Mouse (Mus musculus) adipocyte (in vitro differentiated cells): Measurements from ENCODE around the gene Abhd17a.
A peak's percentile ranks its signal among the peaks of the same experiment; 100 is the strongest.

ENCODE experiments used
- DNase-seq: peaks from one replicate; pipeline ENCODE4 v3.0.0-alpha.2; 2016; ENCODE audit warnings: low spot score

Abhd17a gene

DNA sequence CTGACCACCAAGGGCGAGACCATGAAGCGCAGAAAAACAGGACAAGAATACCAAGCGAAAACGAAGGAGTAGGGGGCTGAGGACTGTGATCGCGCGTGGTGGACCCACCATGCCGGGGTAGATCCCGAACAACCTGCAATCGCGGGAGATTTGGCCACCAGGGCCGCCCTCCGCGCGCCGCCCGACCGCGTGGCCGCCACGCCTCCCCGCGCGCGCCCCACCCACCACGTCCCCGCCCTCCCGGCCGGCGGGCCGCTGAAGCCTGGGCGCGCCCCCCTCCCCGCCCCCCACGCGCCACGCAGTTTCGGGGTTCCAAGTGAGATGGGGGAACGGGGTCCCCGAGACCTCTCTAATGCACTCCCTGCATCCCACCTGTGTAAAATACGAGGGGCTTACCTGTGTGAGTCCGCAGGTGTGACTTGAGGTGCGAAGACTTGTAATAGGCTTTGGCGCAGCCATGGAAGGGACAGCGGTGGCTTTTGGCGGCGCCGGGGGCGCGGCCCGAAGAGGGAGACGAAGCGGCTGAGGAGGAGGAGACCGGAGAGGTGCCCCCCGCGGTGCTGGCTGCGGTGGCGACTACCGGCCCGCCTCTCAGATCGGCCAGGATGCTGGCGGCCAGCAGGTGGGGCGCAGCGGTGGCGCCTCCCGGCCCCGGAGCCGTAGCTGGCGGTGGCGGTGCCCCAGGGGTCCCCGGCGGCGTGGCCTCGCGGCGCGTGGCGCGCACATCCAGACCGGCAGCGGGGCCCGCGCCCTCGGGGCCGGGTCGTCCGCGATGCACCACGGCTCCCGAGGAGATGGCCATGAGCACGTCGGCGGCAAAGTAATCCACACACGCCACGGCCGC, 13.6 kb downstream of the Abhd17a start:
- DNase-seq = peak; percentile 39

DNA sequence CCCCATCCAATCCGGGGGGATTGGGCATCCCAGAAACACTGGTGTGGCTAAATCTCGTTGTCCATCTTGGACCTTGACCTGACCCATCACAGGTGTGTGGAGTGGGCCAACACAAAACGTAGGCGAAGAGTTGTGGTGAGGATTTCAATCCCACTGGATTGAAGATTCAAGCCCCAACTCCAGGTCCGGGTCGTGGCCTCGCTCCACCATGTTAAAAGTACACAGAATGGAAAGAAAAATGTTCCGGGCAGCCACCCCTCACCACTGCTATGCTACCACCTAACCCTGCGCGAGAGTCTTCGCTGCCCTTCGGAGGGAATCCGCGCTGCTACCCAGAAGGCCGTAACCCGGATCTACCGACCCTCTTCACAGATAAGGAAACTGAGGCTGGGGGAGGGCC, 14.2 kb downstream of the Abhd17a start:
- no peak for DNase-seq

DNA sequence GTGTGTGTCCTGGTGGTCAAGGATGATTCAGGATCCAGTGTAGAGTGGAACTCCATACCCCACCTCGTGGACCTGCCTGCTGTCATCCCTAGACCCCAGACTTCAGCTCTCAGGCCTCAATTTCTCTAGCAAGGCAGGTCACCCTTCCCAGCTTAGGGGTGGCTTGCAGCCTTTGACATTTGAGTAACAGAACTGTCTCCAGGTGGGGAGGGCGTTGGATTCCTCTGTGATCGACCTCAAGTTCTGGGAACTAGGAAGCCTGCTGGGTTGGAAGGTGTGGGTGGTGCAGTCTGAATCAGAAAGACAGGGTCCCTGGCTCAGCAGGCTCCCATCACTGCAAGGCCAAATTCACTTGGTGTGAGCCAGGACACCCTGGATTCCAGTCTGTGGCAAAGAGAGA, 15.2 kb downstream of the Abhd17a start:
- no peak for DNase-seq

DNA sequence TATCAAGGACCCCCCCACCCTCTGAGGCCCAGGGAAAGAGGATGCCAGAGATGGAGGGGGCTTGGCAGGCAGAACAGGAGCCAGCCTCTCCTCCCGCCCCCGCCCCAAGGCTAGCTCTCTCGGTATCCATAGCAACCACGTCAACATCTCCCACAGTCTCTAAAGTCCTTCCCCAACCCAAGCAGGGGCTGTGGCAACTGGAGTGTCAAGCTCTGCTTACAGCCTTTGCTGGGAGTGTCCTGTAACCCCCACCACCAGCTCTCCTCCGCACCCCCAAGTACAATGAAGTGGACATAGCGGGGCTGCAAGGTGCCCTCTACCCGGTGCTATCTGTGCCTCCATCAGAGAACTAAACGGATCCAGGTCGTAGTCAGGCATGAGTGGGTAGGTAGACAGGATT, 16.2 kb downstream of the Abhd17a start:
- no peak for DNase-seq

DNA sequence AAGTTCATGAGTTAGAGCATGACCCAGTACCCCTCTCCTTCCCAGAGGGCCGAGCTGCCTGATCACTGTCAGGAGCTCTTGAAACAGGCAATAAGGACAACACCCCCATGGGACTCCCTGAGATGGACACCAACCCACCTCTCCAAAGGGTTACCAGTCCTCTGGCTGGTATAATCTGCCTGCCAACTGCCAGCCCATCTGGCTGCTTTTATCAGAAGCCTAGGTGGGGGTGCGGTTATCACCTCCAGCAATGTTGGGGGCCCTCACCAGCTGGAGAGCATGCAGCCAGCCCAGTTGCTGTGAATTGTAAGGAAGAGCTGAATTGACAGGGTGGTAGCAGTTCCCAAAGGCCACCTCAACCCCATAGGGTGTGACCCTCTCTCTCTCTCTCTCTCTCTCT, 17.7 kb downstream of the Abhd17a start:
- DNase-seq = no peak

DNA sequence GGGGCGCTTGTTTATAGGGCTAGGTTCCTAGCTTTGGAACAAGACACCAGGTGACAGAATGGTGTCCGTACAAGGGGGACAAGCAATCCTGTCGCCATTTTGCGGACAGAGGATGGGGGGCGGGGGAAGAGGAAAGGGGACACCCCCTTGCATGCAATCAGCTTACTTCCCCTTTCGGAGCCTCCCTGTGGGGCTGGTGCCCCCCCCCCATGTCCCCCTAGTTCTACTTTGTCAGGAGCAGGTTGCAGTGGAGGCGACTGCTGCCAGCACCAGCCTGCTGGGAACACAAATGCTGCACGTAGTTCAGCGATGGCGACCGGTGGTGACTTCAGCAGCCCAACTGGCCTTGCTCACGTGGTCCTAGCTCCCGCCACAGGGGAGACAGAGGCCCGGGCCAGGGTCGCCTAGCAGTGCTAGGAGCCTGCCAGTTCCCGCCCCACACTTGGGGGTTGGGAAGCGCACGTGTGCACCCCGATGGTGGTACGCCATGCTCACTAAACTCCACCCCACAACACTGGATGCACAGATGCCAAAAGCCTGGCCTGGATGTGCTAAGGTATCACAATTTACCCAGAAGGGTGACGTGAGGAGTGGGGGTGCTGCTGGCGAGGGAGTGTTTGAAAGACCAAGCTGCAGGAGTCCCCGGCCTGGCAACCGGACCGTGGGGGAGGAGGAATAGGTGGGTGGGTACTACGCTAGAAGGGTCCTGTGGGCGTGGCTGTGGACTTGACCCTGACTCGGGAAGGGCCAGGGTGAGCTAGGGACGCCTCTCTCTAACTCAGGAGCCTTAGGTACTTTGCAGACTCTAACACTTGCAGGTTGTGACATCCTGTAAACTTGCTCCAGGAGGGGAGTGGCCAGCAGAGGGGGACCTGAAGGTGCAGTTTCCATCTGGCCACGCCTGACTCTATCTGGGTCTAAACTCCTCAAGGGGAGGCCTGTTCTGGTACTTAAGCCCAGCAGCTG, 19.0 kb downstream of the Abhd17a start:
- DNase-seq = no peak

DNA sequence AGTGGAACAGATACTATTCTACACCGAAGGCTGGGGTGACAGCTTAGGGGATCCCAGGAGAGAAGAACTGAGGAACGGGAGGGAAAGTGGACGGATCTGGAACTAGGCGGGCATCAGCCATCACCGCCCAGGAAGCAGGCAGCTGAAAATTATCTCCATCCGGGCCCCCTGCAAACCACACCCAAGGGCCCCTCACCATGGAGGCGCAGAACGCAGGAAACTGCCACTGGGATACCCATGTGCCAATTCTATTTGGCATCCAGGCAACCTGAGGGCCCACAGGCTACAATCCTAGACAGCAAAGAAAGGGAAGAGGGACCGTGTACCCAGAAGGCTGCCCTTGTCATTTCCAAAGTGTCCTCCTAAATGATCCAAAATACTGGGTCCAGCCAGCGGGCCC, 19.7 kb downstream of the Abhd17a start:
- no peak for DNase-seq

DNA sequence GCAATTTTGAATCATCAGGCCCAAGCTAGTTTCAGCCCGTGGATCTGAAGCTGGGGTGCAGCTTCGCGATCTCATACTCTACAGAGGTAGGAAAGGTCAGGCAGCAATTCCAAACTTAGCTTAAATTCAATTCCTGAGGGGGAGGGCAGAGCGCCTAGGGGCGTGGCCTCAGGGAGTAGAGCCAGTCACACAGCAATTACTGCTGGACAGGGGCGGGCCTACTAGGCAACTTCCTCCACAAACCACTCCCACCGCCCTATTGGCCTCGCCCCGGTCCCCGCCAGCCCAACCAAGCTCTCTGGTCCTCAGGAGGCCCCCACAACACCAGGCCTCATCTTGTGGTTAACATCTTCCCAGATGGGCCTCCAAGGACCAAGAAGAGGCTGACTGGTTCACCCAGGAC, 20.5 kb downstream of the Abhd17a start:
- no peak for DNase-seq

DNA sequence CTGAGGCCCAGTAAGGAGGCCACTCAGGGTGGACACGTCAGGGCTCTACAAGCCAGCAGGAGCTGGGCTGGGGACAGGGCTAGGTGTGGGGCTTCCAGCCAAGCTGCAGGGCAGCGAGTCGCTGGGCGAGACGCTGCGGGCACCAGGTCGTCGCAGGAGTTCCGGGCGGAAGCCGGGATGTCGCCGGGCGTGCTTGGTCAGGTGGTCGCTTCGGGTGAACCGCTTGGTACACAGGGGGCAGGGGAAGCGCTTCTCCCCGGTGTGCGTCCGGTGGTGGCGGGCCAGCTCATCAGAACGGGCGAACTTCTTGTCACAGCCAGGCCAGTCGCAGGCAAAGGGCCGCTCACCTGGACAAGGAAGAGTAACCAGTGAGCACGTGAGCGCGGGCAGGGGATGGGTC, 21.3 kb downstream of the Abhd17a start:
- DNase-seq = no peak

DNA sequence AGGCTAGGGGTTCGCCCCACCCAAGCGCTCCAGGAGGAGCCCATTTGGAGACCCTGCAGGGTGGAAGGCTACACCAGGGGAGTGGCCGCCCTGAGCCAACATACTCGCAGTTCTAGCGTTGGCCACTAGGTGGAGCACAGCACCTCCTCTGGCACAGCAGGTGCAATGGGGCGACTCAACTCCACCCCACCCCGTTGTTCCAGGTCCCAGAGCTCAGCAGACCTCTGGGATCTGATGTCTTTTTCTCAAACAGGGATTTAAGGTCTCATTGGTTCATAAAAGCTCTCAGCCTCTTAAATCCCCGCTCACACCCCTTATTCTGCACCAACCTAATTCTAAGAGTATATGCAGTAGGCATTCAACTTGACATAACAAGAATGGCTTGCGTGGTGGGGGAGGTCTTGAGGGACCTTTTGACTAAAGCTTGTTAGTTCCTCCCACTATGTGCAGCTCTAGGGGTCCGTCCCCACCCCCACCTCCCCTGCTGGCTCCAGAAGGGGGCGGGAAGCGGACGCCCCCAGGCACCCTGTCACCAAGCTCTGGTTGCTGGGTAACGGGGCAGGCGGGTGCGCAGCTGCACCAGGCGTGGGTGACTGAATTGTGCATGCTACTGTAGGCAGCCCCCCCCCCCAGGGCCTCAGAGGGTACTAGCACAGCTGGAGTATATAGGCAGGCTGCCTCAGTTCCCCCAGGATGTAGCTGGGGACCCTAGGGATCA, 23.6 kb downstream of the Abhd17a start:
- DNase-seq = peak; percentile 75

DNA sequence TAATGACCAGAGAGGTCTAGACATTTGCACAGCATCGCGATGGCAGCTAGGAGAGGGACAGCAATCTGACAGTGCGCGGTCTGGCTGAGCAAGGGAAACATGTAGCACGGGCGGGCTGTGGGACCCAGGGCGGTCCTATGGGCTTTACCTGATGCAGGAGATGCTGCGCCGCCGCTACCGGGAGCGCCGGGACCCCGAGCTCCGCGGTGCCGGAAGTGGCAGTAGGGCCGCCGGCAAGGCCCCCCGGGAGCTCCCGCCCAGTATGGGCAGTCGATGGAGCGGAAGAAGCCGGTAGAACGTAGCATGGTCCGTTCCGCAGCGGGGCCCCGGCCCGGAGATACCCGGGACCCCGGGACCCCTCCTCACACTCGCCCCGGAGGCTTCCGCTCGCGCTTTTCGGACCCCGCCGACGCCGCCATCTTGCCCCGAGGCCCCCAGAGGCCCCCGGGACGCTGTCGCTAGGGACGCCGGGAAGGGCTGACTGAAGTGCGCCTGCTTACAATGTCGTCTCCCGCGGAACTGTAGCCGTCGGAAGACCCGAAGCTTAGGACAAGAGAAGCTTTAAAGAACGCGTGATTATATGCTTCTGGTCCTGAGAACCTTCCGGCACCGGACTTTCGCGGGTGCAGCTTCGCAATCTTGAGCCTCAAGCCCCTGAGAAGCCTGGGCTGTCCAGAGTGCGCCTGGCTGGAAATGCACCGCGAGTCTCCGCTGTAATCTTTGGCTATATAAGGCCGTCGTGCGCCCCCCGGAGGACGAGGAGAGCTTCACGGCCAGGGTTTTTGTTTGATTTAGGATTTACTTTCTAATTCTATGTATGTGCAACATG, 28.8 kb downstream of the Abhd17a start, which contains the start of gene Rexo1:
Rexo1 (minus strand) TSS at position 445 of the 829 bp plus-strand sequence.
- DNase-seq = peak; percentile 95

DNA sequence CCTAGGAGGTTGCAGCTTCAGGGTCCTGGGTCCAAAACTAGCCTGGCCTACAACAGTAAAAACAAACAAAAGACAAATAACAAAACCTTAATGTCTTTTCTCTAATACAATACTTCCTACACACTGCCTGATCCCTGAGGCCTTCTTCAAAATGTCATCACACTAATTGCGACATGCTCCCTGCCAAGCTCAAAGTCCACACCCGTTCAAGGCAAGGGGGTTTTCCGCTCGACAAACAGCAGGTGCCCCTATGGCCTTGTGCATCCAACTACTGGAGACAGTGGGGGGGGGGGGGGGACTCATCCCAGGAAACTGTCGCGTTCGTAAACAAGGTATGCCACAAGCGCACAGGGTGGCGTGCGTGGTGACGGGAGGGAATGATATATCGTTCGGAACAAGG, 29.5 kb downstream of the Abhd17a start:
- DNase-seq = peak; percentile 55

DNA sequence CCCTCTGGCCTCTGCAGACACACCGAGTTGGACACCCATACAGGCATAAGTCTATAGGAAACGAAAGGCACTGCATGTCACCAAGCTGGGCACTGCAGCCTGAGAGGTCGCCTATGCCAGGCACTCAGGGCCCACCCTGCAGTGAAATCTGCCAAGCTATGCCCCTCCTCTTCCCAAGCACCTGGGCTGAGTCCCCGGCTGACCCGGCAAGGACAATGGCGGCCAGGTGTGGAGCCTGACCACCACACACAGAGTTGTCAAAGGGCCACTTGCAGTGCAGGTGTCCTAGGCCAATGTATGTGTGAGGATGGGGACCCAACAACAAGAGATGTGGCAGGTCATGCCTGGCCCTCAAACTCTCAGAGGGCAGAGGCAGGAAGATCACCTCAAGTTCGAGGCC, 30.7 kb downstream of the Abhd17a start:
- no peak for DNase-seq

DNA sequence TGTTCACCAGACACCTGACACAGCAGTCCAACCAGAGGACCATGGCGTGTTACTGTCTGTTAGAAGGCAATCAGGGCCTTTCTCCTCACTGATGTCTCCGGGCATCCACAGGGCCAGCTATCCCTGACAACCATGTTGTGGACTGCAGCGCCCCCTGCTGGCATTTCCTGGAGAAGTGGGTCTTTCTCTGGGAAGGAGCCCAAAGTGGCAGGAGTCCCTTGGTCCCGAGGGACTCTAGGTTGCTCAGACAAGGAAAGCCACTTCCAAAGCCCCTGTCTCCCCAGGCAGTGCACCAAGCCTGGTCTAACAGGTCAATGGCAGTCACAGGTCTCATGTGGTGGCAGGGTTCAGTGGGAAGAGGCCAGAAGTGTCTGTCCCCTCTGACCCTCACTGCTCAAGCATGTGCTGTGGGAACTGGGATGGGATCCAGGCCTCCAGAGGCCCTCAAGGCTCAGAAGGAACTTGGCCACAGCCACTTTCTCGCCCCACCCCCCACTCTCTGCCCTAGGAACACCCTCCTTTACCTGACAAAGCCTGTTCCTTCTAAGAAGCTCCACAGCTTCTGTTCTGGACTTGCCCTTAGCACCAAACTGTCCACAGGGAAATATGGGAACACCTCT, 32.7 kb downstream of the Abhd17a start:
- DNase-seq = peak; percentile 86

DNA sequence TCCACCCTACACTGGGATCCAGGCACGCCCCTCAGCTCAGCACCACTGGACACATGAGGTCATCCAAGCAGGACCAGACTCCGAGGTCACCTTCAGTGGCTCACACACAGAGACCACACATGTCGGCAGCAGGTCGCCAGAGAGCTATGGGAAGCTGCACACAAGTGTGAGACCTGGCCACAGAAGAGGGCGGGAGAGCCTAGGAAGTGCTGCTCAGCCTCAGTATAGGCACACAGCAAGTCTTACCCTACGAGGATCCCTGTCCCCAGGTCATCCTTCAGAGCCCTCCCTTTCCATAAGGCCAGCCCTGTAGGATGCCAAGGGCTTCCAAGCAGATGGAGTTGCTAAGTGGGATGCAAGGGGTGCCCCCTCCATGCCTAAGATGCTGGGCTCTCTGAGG, 36.1 kb downstream of the Abhd17a start:
- no peak for DNase-seq

DNA sequence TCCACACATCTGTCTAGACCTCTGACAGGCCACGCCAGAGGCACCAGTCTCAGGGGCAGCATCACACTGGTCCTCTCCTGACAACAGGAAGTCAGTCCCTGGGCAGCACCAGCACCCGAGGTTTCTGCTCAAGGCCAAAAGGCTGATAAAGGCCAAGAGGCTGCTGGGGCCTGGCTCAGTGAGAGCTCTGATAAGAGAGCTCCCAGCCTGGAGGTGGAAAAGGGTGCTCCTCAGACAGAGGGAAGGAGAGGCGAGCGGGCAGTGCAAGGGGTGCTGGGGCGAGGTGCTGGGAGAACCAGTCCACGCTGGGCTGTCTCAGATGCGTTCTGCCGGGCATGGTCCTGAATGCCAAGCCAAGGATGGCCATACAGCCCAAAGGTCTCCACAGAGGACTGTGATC, 36.6 kb downstream of the Abhd17a start:
- no peak for DNase-seq

DNA sequence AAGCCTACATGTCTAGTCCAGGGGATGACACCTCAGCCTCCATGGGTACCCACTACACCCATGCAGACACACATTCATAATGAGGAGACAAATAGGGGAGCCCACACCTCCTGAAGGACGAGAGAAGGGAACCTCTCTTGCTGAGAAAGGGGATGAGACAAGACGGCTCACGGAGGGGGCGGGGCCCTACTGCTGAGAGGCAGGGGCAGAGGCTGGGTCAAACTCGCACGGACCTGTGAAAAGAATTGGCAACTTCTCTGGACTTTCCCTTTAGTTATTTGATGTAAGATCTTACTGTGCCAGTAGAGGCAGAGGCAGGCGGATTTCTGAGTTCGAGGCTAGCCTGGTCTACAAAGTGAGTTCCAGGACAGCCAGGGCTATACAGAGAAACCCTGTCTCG, 37.8 kb downstream of the Abhd17a start:
- no peak for DNase-seq

DNA sequence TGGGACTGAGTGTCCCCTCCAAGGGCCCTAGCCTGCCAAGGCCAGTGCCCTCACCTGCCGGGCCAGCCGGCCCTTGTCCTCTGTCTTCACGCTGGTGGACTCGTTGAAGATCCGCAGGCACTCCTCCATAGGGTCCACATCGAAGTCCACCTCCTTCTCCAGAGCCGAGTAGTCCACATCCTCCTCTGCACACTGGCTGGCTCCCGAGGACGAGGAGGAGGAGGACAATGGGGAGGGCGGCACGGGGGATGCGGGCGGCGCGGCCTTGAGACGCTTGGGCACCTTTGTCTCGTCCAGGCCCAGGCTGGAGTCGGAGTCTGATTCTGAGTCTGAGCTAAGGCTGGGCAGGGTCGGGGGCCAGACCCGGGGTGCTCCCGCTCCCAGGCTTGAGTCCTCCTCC, 40.9 kb downstream of the Abhd17a start:
- no peak for DNase-seq

DNA sequence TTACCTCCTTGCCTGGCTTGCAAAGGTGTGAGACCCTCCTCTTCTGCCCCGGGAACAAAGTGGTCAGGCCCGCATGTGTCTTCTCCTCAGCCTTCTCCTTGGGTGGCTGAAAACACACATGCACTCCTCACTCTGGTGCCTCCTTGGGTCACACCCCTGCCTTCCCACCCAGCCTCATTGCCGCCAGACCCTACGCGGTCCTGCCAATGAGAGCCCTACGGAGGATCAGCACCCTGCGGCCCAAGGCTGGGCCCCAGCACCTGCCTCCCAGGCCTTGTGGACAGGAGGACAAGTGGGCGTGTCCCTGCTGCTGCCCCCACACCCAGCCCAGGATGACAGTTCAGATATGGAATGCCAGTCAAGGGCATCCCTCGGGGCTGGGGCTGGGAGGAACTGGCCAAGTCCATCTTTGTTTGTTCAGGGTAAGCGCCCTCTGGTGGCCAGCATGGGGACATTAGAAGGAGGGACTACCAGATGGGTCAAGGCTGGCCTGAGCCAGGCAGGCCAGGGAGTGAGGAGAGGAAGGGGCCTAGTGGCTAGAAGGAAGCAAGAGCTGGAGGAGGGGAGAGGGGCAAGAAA, 41.6 kb downstream of the Abhd17a start:
- DNase-seq = peak; percentile 79

DNA sequence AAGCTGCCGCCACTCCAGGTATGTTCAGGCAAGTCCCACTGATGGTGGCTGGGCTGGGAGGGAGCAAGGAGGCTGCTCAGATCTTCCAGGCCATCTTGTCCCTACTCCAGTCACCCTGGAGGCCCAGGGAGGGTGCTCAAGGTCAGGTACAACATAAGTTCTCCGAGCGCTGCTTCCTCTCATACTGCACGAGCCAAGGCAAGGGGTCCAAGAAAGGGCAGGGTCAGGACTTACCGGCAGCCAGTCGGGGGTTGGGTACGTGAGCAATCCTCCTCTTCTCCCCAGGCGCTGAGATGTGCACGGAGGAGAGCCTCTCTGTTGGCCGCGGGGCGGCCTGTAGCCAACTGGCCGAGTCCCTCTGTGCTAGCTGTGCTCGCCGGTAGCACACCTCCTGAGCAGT, 42.6 kb downstream of the Abhd17a start:
- DNase-seq = no peak

DNA sequence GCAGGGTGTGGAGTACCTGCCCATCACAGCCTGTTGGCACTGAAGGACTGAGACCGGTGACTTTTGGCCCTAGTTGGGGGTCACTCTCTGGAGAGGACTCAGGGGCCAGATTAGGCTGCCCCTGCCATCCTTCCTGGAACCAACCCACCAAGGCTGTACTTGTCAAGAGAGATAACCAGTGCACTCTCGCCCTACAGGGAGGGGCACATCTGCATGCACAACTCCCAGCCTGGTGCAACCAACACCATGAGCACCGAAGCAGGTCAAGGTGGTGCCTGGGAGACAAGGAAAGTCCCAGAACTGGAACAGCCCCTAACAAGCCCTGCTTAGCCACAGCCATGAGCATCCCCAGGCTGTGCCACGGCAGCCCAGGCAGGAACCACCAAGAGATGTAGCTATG, 43.2 kb downstream of the Abhd17a start:
- DNase-seq = no peak
